Mouse (Mus musculus) ES-Bruce4 (cell line): ENCODE results near the gene Sco2.

Experiments
- CTCF ChIP-seq: IDR thresholded peaks from one replicate; pipeline ENCODE4 v1.8.1; 2011; ENCODE audit warnings: low read depth, low read length
- POLR2A ChIP-seq: IDR thresholded peaks from one replicate; pipeline ENCODE4 v1.8.1; 2011; ENCODE audit warnings: low read length; ENCODE audit not compliant: insufficient read depth

DNA sequence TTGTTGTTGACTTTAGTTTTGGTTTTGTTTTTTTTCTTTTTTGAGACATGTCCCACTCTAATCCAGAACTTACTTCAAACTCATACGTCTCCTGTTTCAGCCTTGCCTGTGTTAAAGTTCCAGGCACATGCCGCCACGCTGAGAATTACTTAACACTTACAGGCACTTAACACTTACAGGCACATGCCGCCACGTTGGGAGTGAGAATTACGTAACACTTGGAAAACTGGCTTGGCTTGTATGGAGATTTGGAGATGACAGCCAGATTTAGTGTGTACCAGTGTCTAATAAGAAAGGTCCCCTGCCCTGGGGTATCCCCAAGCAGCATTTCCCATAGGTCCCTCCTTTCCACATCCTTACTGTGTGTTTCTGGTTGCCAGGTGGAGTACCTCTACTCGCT lies 10.6 kb downstream of the Sco2 start:
- TF ChIP-seq CTCF (no peak), POLR2A (no peak)
